Mouse (Mus musculus) c-Kit-negative CD71-positive TER-119-positive erythroid progenitor cells, embryonic 14.5 days (primary cell): ENCODE measurements around the gene Ppp1cb.

ENCODE experiments used
- DNase-seq: peaks from one replicate; pipeline ENCODE4 v3.0.0-alpha.2; 2013; ENCODE audit warnings: low read depth, low spot score

The Ppp1cb gene

GRCm38 (mm10) chr5:32443906-32444305, 14.7 kb upstream of the Ppp1cb start:
- DNase-seq, result no peak

- DNase-seq, result no peak
Measured at GRCm38 (mm10) chr5:32445287-32445921, 13.2 kb upstream of the Ppp1cb start.

GRCm38 (mm10) chr5:32446394-32446793, 12.2 kb upstream of the Ppp1cb start:
- no peak for DNase-seq

GRCm38 (mm10) chr5:32446810-32447209, 11.8 kb upstream of the Ppp1cb start:
- DNase-seq, result no peak

- no peak for DNase-seq
Measured at GRCm38 (mm10) chr5:32459251-32459881, 723 bp downstream of the Ppp1cb start.

GRCm38 (mm10) chr5:32459882-32460751, 1.5 kb downstream of the Ppp1cb start:
- DNase-seq, result peak; percentile 52

- DNase-seq, result peak; percentile 48
Measured at GRCm38 (mm10) chr5:32460973-32461372, 2.3 kb downstream of the Ppp1cb start.

- peak; percentile 40 for DNase-seq
Measured at GRCm38 (mm10) chr5:32472332-32473028, 13.8 kb downstream of the Ppp1cb start.

GRCm38 (mm10) chr5:32473029-32473352, 14.3 kb downstream of the Ppp1cb start:
- DNase-seq, result no peak

GRCm38 (mm10) chr5:32476501-32476900, 17.9 kb downstream of the Ppp1cb start:
- DNase-seq, result no peak

GRCm38 (mm10) chr5:32478972-32479371, 20.3 kb downstream of the Ppp1cb start:
- no peak for DNase-seq

GRCm38 (mm10) chr5:32485430-32485829, 26.8 kb downstream of the Ppp1cb start:
- no peak for DNase-seq

- no peak for DNase-seq
Measured at GRCm38 (mm10) chr5:32488044-32488443, 29.4 kb downstream of the Ppp1cb start.

GRCm38 (mm10) chr5:32494084-32494700, 35.5 kb downstream of the Ppp1cb start:
- no peak for DNase-seq

GRCm38 (mm10) chr5:32508766-32509165, 50.1 kb downstream of the Ppp1cb start:
- DNase-seq, result no peak

GRCm38 (mm10) chr5:32520381-32520780, 61.7 kb downstream of the Ppp1cb start:
- no peak for DNase-seq

- DNase-seq, result no peak
Measured at GRCm38 (mm10) chr5:32549449-32549848, 90.8 kb downstream of the Ppp1cb start.

GRCm38 (mm10) chr5:32564697-32565096, 106.1 kb downstream of the Ppp1cb start:
- no peak for DNase-seq
